Mouse (Mus musculus) liver, embryonic 14.5 days (tissue): Measurements from ENCODE around the gene Mau2.

ENCODE experiments used
- CTCF ChIP-seq: IDR thresholded peaks from 2 replicates; pipeline ENCODE4 v1.5.1; 2016; ENCODE audit warnings: antibody characterized with exemption, low read depth, control low read depth
- EP300 ChIP-seq: IDR thresholded peaks from 2 replicates; pipeline ENCODE4 v1.6.1; 2016; ENCODE audit warnings: antibody characterized with exemption, low read depth

DNA sequence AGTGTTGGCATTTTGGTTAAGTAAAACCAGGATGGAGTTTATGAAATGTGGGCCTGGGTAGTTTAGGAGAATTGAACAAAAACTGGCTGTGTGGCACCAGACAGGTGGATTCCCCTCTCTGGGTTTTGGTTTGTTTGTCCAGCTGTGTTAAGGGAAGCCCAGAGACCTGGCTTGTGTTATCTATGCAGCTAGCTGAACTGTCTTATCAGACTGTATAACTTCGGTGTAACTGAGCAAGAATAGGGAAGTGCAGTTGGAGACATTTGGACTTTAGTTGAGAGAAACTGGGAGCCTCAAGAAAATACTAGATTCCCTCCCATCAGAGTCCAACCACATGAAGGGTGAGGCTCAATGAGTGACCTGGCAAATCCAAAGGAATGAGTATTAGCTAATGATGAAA lies 31.1 kb upstream of the Mau2 start:
- TF ChIP-seq CTCF (no peak), EP300 (no peak)
